Mouse (Mus musculus) ES-E14 (cell line): ENCODE measurements around the gene Gm44596.

Source experiments
- CHD2 ChIP-seq: IDR thresholded peaks from 2 replicates; pipeline ENCODE4 v1.6.1; 2014; ENCODE audit warnings: mild to moderate bottlenecking, low read depth, low read length, inconsistent platforms
- MAFK ChIP-seq: IDR thresholded peaks from 2 replicates; pipeline ENCODE4 v1.6.1; 2014; ENCODE audit warnings: mild to moderate bottlenecking, low read depth, low read length, inconsistent platforms; ENCODE audit not compliant: insufficient read depth

DNA sequence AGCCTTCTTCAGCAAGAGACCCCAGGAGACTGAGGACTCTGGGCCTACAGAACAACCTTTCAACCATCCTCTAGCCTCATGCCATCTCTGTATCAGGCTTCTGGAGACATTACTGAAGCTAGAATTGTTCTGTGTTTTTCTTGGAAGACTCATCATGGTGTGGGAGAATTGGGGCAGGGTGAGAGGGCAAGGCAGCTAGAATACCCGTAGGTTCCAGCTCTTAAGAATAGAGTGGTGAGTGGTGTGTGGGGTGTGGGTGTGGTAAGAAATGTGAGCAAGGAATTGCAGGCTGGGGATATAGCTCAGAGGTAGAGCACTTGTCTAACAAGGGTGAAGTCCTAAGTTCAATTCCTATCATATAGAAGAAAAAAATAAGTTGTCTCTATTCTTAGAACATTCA is 9.7 kb downstream of the Gm44596 start:
- TF ChIP-seq CHD2, result no peak
- no peak for TF ChIP-seq MAFK
